Mouse (Mus musculus) ES-E14 (cell line): ENCODE measurements around the gene Moxd1. TPM values are rescaled to one million over a fixed set of nuclear protein-coding genes. Genes with fewer than 3 reads are reported as not detected.

Source experiments
- DNase-seq: peaks from one replicate; pipeline ENCODE4 v3.0.0-alpha.2; 2013; ENCODE audit warnings: low read depth, low spot score
- H3K27ac ChIP-seq: 2 replicates; pipeline ENCODE4 v1.5.1; 2012; ENCODE audit warnings: low read depth, mild to moderate bottlenecking, low read length, moderate library complexity, mixed read lengths; ENCODE audit not compliant: poor library complexity, insufficient read depth, severe bottlenecking
- H3K36me3 ChIP-seq: 2 replicates; pipeline ENCODE4 v1.6.1; 2012; ENCODE audit warnings: mild to moderate bottlenecking, low read length, moderate library complexity, mixed read lengths; ENCODE audit not compliant: control insufficient read depth, poor library complexity, insufficient read depth, severe bottlenecking
- H3K4me1 ChIP-seq, 2 experiments: fragments of 150-350 bp in 1 of 2; sonication (generic) in 1 of 2; 2 replicates each; pipeline ENCODE4 v1.6.1; 2012; ENCODE audit warnings: low read length in 2 of 2, mild to moderate bottlenecking in 1 of 2, mixed read lengths in 1 of 2; ENCODE audit not compliant: control insufficient read depth in 2 of 2, insufficient read depth in 2 of 2, poor library complexity in 1 of 2
- H3K4me3 ChIP-seq, 2 experiments: fragments of 150-350 bp in 1 of 2; sonication (generic) in 1 of 2; 2 replicates each; pipeline ENCODE4 v1.5.1; 2012; ENCODE audit warnings: low read length in 2 of 2, low read depth in 1 of 2, mild to moderate bottlenecking in 1 of 2, mixed read lengths in 1 of 2; ENCODE audit not compliant: insufficient read depth in 1 of 2, poor library complexity in 1 of 2, severe bottlenecking in 1 of 2
- H3K9ac ChIP-seq: 2 replicates; pipeline ENCODE4 v1.6.1; 2012; ENCODE audit warnings: low read depth, mild to moderate bottlenecking, low read length, mixed read lengths; ENCODE audit not compliant: poor library complexity, insufficient read depth, severe bottlenecking
- H3K9me3 ChIP-seq: fragments of 150-350 bp; sonication (generic); 2 replicates; pipeline ENCODE4 v1.6.1; 2012; ENCODE audit warnings: low read depth, mild to moderate bottlenecking, low read length; ENCODE audit not compliant: control insufficient read depth, insufficient read depth
- CHD2 ChIP-seq: IDR thresholded peaks from 2 replicates; pipeline ENCODE4 v1.6.1; 2014; ENCODE audit warnings: mild to moderate bottlenecking, low read depth, low read length, inconsistent platforms
- HCFC1 ChIP-seq: IDR thresholded peaks from 2 replicates; pipeline ENCODE4 v1.6.1; 2012; ENCODE audit warnings: low read length, inconsistent platforms, borderline replicate concordance; ENCODE audit not compliant: insufficient read depth
- MAFK ChIP-seq: IDR thresholded peaks from 2 replicates; pipeline ENCODE4 v1.6.1; 2014; ENCODE audit warnings: mild to moderate bottlenecking, low read depth, low read length, inconsistent platforms; ENCODE audit not compliant: insufficient read depth
- ZC3H11A ChIP-seq: IDR thresholded peaks from 2 replicates; pipeline ENCODE4 v1.6.1; 2012; ENCODE audit warnings: low read depth, mild to moderate bottlenecking, inconsistent platforms, low read length, borderline replicate concordance
- ZNF384 ChIP-seq: IDR thresholded peaks from 2 replicates; pipeline ENCODE4 v1.6.1; 2012; ENCODE audit warnings: low read depth, low read length, inconsistent platforms
- in situ Hi-C, 2 experiments: fragments of 600-800 bp; cut with MboI; formaldehyde crosslinking; loops; one replicate each; pipeline ENCODE4 v1.15.1; 2025; ENCODE audit warnings: low sequenced_read_pairs in 2 of 2, inconsistent platforms in 1 of 2; ENCODE audit not compliant: unreplicated experiment in 2 of 2
- total RNA-seq: library from RNA; depleted of rRNA; stranded (reverse); fragments of 300-350 nt; gene quantifications from 2 replicates; pipeline ENCODE4 v1.2.3, GENCODE M21; 2012

Moxd1 gene
- total RNA-seq, 1 experiment = 2.9 TPM

- TF ChIP-seq MAFK (no peak), ZC3H11A (no peak), HCFC1 (no peak), CHD2 (no peak), ZNF384 (no peak)
- H3K27ac ChIP-seq = no peak overlapping the region
- H3K4me1 ChIP-seq = no peaks in the 10 kb centered on the region; a peak in 1 of 4 replicates
- no peak for DNase-seq
- no peak overlapping the region for H3K4me3 ChIP-seq
- H3K9ac ChIP-seq = no peak overlapping the region
- no peaks in the 10 kb centered on the region for H3K9me3 ChIP-seq
- in situ Hi-C loops = no loop called here
- H3K36me3 ChIP-seq = no peaks in the 10 kb centered on the region
Measured at GRCm38 (mm10) chr10:24210075-24210474, 13.2 kb upstream of the Moxd1 start.

- Histone ChIP-seq H3K27ac (no peak overlapping the region), H3K9ac (no peak overlapping the region), H3K4me1 (no peaks in the 10 kb centered on the region; a peak in 1 of 4 replicates), H3K4me3 (no peak overlapping the region), H3K36me3 (no peaks in the 10 kb centered on the region), H3K9me3 (no peaks in the 10 kb centered on the region)
- TF ChIP-seq ZC3H11A = no peak
- TF ChIP-seq ZNF384 = no peak
- no peak for TF ChIP-seq MAFK
- no peak for TF ChIP-seq HCFC1
- TF ChIP-seq CHD2 = no peak
- DNase-seq = no peak
- in situ Hi-C loops = no loop called here
Measured at GRCm38 (mm10) chr10:24213297-24213696, 10.0 kb upstream of the Moxd1 start.

GRCm38 (mm10) chr10:24217558-24218268 is 5.6 kb upstream of the Moxd1 start:
- DNase-seq = no peak
- TF ChIP-seq HCFC1 (no peak), ZNF384 (no peak), ZC3H11A (no peak), CHD2 (no peak), MAFK (no peak)
- H3K9me3 ChIP-seq = no peaks in the 10 kb centered on the region
- no peak overlapping the region for H3K27ac ChIP-seq
- H3K9ac ChIP-seq = no peak overlapping the region
- H3K4me3 ChIP-seq = no peak overlapping the region
- H3K36me3 ChIP-seq = no peaks in the 10 kb centered on the region
- no peaks in the 10 kb centered on the region; a peak in 1 of 4 replicates for H3K4me1 ChIP-seq
- in situ Hi-C loops = no loop called here

GRCm38 (mm10) chr10:24220931-24221330 is 2.4 kb upstream of the Moxd1 start:
- no peak overlapping the region for H3K9ac ChIP-seq
- H3K27ac ChIP-seq = no peak overlapping the region
- no peaks in the 10 kb centered on the region for H3K9me3 ChIP-seq
- no peaks in the 10 kb centered on the region; a peak in 1 of 4 replicates for H3K4me1 ChIP-seq
- in situ Hi-C loops = no loop called here
- TF ChIP-seq ZC3H11A (no peak), CHD2 (no peak)
- DNase-seq = no peak
- H3K36me3 ChIP-seq = no peaks in the 10 kb centered on the region
- H3K4me3 ChIP-seq = no peak overlapping the region
